Mouse (Mus musculus) heart, postnatal 0 days (tissue): ENCODE measurements around the gene Hist1h2bj. TPM values are rescaled to one million over a fixed set of nuclear protein-coding genes. Genes with fewer than 3 reads are reported as not detected.
A peak's percentile ranks its signal among the peaks of the same experiment; 100 is the strongest.
"Not testable (repeated sequence)": the region's sequence is repeated elsewhere in the genome, so short reads cannot be mapped to it uniquely, and the experiment has no call there.

Source experiments
- ATAC-seq: fragments of 200-750 bp; cut with Nextera tagmentation; 2 replicates; pipeline ENCODE4 v1.8.0; 2017; ENCODE audit warnings: low read depth, moderate number of reproducible peaks, moderate library complexity; ENCODE audit not compliant: insufficient read depth
- DNase-seq: peaks from one replicate; pipeline ENCODE4 v3.0.0-alpha.2; 2016; ENCODE audit warnings: low spot score
- H3K27ac ChIP-seq: fragments of 300-500 bp; sonication (generic); 2 replicates; pipeline ENCODE4 v1.5.1; 2014; ENCODE audit warnings: low read depth, mild to moderate bottlenecking
- H3K27me3 ChIP-seq: fragments of 300-500 bp; sonication (generic); 2 replicates; pipeline ENCODE4 v1.6.1; 2014; ENCODE audit warnings: low read length, mixed read lengths; ENCODE audit not compliant: control insufficient read depth, insufficient read depth
- H3K36me3 ChIP-seq: fragments of 300-500 bp; sonication (generic); replicated peaks from 2 replicates; pipeline ENCODE4 v1.6.1; 2014; ENCODE audit warnings: low read length, mixed read lengths; ENCODE audit not compliant: control insufficient read depth, insufficient read depth
- H3K4me1 ChIP-seq: fragments of 300-500 bp; sonication (generic); 2 replicates; pipeline ENCODE4 v1.6.1; 2014; ENCODE audit warnings: antibody characterized with exemption; ENCODE audit not compliant: control insufficient read depth, insufficient read depth
- H3K4me2 ChIP-seq: fragments of 300-500 bp; sonication (generic); 2 replicates; pipeline ENCODE4 v1.6.1; 2014; ENCODE audit warnings: low read depth, mild to moderate bottlenecking, low read length, moderate library complexity
- H3K4me3 ChIP-seq: fragments of 300-500 bp; sonication (generic); 2 replicates; pipeline ENCODE4 v1.5.1; 2014; ENCODE audit warnings: low read depth, low read length
- H3K9ac ChIP-seq: fragments of 300-500 bp; sonication (generic); replicated peaks from 2 replicates; pipeline ENCODE4 v1.6.1; 2014; ENCODE audit warnings: low read depth, low read length, mixed read lengths
- H3K9me3 ChIP-seq: fragments of 300-500 bp; sonication (generic); replicated peaks from 2 replicates; pipeline ENCODE4 v1.6.1; 2016; ENCODE audit warnings: low read length; ENCODE audit not compliant: control insufficient read depth
- CTCF ChIP-seq: IDR thresholded peaks from 2 replicates; pipeline ENCODE4 v1.5.1; 2016; ENCODE audit warnings: antibody characterized with exemption, control low read depth, low read depth
- EP300 ChIP-seq: IDR thresholded peaks from 2 replicates; pipeline ENCODE4 v1.6.1; 2016; ENCODE audit warnings: antibody characterized with exemption, low read depth
- WGBS: fragments of 180-500 bp; shearing (Covaris S2); extraction: QIAGEN DNeasy Blood & Tissue Kit; methylation state at CpG from one replicate; pipeline ENCODE4 v1.1.7; 2014; 5-methylcytosine and 5-hydroxymethylcytosine counted together
- polyA plus RNA-seq: library from polyadenylated mRNA; unstranded; fragments of >200 nt; fragmentation: Nextera tagmentation; extraction: Ambion mirVana; gene quantifications from 2 replicates; pipeline ENCODE4 v1.2.1, GENCODE M21; 2015
- total RNA-seq: library from RNA; depleted of rRNA; stranded (reverse); fragments of >200 nt; gene quantifications from 2 replicates; pipeline ENCODE4 v1.2.3, GENCODE M21; 2014; ENCODE audit warnings: low replicate concordance

Hist1h2bj gene
- total and polyA plus RNA-seq, 2 experiments from 2014 or later = 3.1 to 1,225 TPM

GRCm38 (mm10) chr13:22039364-22039763, 3.6 kb upstream of the Hist1h2bj start:
- DNase-seq (no peak), ATAC-seq (no peak)
- H3K9me3 ChIP-seq = no peaks in the 10 kb centered on the region
- no peak overlapping the region for H3K9ac ChIP-seq
- peaks cover 29% of the 10 kb centered on the region for H3K4me1 ChIP-seq
- no peak overlapping the region for H3K4me3 ChIP-seq
- H3K36me3 ChIP-seq = no peaks in the 10 kb centered on the region
- H3K27me3 ChIP-seq = no peaks in the 10 kb centered on the region
- 70% methylated on average over 5 of the region's 5 CpGs for WGBS
- no peak overlapping the region for H3K27ac ChIP-seq
- no peak for TF ChIP-seq EP300
- no peak for TF ChIP-seq CTCF
- H3K4me2 ChIP-seq = no peak overlapping the region

GRCm38 (mm10) chr13:22039951-22040463, 3.0 kb upstream of the Hist1h2bj start:
- WGBS = 14% methylated on average over 2 of the region's 2 CpGs
- no peak overlapping the region for H3K9ac ChIP-seq
- ATAC-seq = no peak

GRCm38 (mm10) chr13:22040464-22041141, 2.4 kb upstream of the Hist1h2bj start:
- TF ChIP-seq CTCF = no peak
- no peak for TF ChIP-seq EP300
- ATAC-seq = no peak
- peak overlapping the region; percentile 25 for H3K9ac ChIP-seq

More at GRCm38 (mm10) chr13:22039951-22040463, 3.0 kb upstream of the Hist1h2bj start:
- Histone ChIP-seq H3K9me3 (no peaks in the 10 kb centered on the region), H3K27me3 (no peaks in the 10 kb centered on the region), H3K36me3 (no peaks in the 10 kb centered on the region), H3K27ac (peak overlapping the region; percentile 79; the same call in 1 of the 2 replicates), H3K4me3 (peak overlapping the region; percentile 40; the same call in 1 of the 2 replicates), H3K4me2 (peak overlapping the region; percentile 57), H3K4me1 (peaks cover 25% of the 10 kb centered on the region)
- no peak for DNase-seq
- TF ChIP-seq CTCF (no peak), EP300 (no peak)

GRCm38 (mm10) chr13:22041142-22041536, 1.9 kb upstream of the Hist1h2bj start, which contains the start of gene Hist1h4i:
Gene Hist1h4i (minus strand): TSS chr13:22041362.
- Histone ChIP-seq H3K9ac (peak within 1 kb of the TSS; percentile 57), H3K27ac (peak within 1 kb of the TSS; percentile 79), H3K4me2 (peak within 1 kb of the TSS; percentile 57), H3K4me3 (peak within 1 kb of the TSS; percentile 40), H3K4me1 (peaks cover 24% of the 10 kb centered on the region)
- WGBS = under 1% methylated on average over 23 of the region's 27 CpGs
- DNase-seq = peak; percentile 87
- peak; percentile 78 for TF ChIP-seq EP300
- H3K9me3 ChIP-seq, H3K27me3 ChIP-seq, H3K36me3 ChIP-seq: not testable (repeated sequence)
- peak; percentile 60 for ATAC-seq

More at GRCm38 (mm10) chr13:22040464-22041141, 2.4 kb upstream of the Hist1h2bj start:
- H3K27ac ChIP-seq = peak overlapping the region; percentile 79
- H3K4me2 ChIP-seq = peak overlapping the region; percentile 57
- no peaks in the 10 kb centered on the region for H3K36me3 ChIP-seq
- no peak for DNase-seq
- peak overlapping the region; percentile 40 for H3K4me3 ChIP-seq
- no peaks in the 10 kb centered on the region for H3K27me3 ChIP-seq
- 1% methylated on average over 19 of the region's 24 CpGs for WGBS
- peaks cover 25% of the 10 kb centered on the region for H3K4me1 ChIP-seq
- no peaks in the 10 kb centered on the region for H3K9me3 ChIP-seq

- peak overlapping the region; percentile 57 for H3K9ac ChIP-seq
These were observed 1.1 kb upstream of the Hist1h2bj start for GRCm38 (mm10) chr13:22041651-22042567.

More at GRCm38 (mm10) chr13:22041651-22042567, 1.1 kb upstream of the Hist1h2bj start:
- WGBS = 6% methylated on average over 13 of the region's 13 CpGs
- no peaks in the 10 kb centered on the region for H3K27me3 ChIP-seq
- no peak for TF ChIP-seq CTCF
- TF ChIP-seq EP300 = no peak
- H3K36me3 ChIP-seq = no peaks in the 10 kb centered on the region
- H3K4me1 ChIP-seq = peaks cover 21% of the 10 kb centered on the region
- ATAC-seq = no peak
- H3K27ac ChIP-seq = peak overlapping the region; percentile 77
- DNase-seq = no peak
- peak overlapping the region; percentile 57 for H3K4me2 ChIP-seq
- peak overlapping the region; percentile 40 for H3K4me3 ChIP-seq
- no peaks in the 10 kb centered on the region for H3K9me3 ChIP-seq
